Mouse (Mus musculus) liver, postnatal 0 days (tissue): ENCODE data around the gene H2-T3. TPM values are rescaled to one million over a fixed set of nuclear protein-coding genes. Genes with fewer than 3 reads are reported as not detected.
A peak's percentile ranks its signal among the peaks of the same experiment; 100 is the strongest.
"Not testable (repeated sequence)": the region's sequence is repeated elsewhere in the genome, so short reads cannot be mapped to it uniquely, and the experiment has no call there.

ENCODE experiments used
- ATAC-seq: fragments of 200-750 bp; cut with Nextera tagmentation; 2 replicates; pipeline ENCODE4 v1.8.0; 2017; ENCODE audit warnings: mild to moderate bottlenecking, moderate library complexity
- DNase-seq: peaks from one replicate; pipeline ENCODE4 v3.0.0-alpha.2; 2016
- H3K27ac ChIP-seq: fragments of 300-500 bp; sonication (generic); 2 replicates; pipeline ENCODE4 v1.5.1; 2014; ENCODE audit warnings: antibody characterized with exemption, moderate library complexity, mild to moderate bottlenecking, low read depth
- H3K27me3 ChIP-seq: fragments of 300-500 bp; sonication (generic); 2 replicates; pipeline ENCODE4 v1.6.1; 2014; ENCODE audit warnings: low read length, control low read depth, mixed read lengths; ENCODE audit not compliant: insufficient read depth
- H3K36me3 ChIP-seq: fragments of 300-500 bp; sonication (generic); replicated peaks from 2 replicates; pipeline ENCODE4 v1.6.1; 2014; ENCODE audit warnings: mild to moderate bottlenecking, control low read depth, low read length, moderate library complexity, mixed read lengths; ENCODE audit not compliant: insufficient read depth
- H3K4me1 ChIP-seq: fragments of 300-500 bp; sonication (generic); 2 replicates; pipeline ENCODE4 v1.6.1; 2014; ENCODE audit warnings: antibody characterized with exemption, mild to moderate bottlenecking, control low read depth; ENCODE audit not compliant: insufficient read depth
- H3K4me2 ChIP-seq: fragments of 300-500 bp; sonication (generic); 2 replicates; pipeline ENCODE4 v1.6.1; 2014; ENCODE audit warnings: low read depth, mild to moderate bottlenecking, low read length, moderate library complexity, mixed read lengths
- H3K4me3 ChIP-seq: fragments of 300-500 bp; sonication (generic); 2 replicates; pipeline ENCODE4 v1.5.1; 2014; ENCODE audit warnings: low read depth, low read length
- H3K9ac ChIP-seq: fragments of 300-500 bp; sonication (generic); replicated peaks from 2 replicates; pipeline ENCODE4 v1.6.1; 2014; ENCODE audit warnings: mild to moderate bottlenecking, moderate library complexity
- H3K9me3 ChIP-seq: fragments of 300-500 bp; sonication (generic); 2 replicates; pipeline ENCODE4 v1.6.1; 2016; ENCODE audit warnings: mild to moderate bottlenecking, control low read depth, low read length, mixed read lengths
- CTCF ChIP-seq: sonication (generic); IDR thresholded peaks from 2 replicates; pipeline ENCODE4 v1.5.1; 2016; ENCODE audit warnings: antibody characterized with exemption, low read depth
- EP300 ChIP-seq: IDR thresholded peaks from 2 replicates; pipeline ENCODE4 v1.6.1; 2016; ENCODE audit warnings: antibody characterized with exemption, low read depth, mild to moderate bottlenecking
- WGBS: fragments of 180-500 bp; shearing (Covaris S2); extraction: QIAGEN DNeasy Blood & Tissue Kit; methylation state at CpG from one replicate; pipeline ENCODE4 v1.1.7; 2014; ENCODE audit not compliant: insufficient replicate concordance; 5-methylcytosine and 5-hydroxymethylcytosine counted together
- polyA plus RNA-seq: library from polyadenylated mRNA; unstranded; fragments of >200 nt; fragmentation: Nextera tagmentation; extraction: Ambion mirVana; gene quantifications from 2 replicates; pipeline ENCODE4 v1.2.1, GENCODE M21; 2015

Gene H2-T3
- polyA plus RNA-seq: not detected in 2 replicates

DNA sequence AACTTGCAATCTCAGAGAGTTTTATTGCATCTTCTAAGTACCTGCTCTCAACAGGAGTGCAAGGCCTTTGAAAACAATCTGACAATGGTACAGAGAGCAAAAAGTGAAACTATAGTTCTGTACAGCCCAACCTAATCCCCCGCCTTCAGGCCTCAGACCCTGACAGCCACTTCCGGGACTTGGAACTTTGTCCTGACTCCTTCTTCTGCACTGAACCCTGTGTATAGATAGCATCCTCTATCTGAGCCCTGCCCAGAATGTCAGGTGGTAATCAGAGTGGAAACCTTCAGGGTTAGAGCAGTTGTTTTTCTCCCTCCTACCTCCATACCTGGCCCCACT lies at the start of gene H2-T3:
H2-T3 (minus strand) TSS at position 119 of the 339 bp plus-strand sequence.
- no peak for TF ChIP-seq EP300
- TF ChIP-seq CTCF: no peak
- H3K9me3 ChIP-seq: no peaks in the 10 kb centered on the region
- no peaks in the 10 kb centered on the region for H3K4me1 ChIP-seq
- no peaks in the 10 kb centered on the region for H3K36me3 ChIP-seq
- H3K4me3 ChIP-seq: no peak within 1 kb of the TSS
- no peak within 1 kb of the TSS for H3K4me2 ChIP-seq
- no peak for DNase-seq
- H3K27ac ChIP-seq: no peak within 1 kb of the TSS
- H3K9ac ChIP-seq: no peak within 1 kb of the TSS
- peaks cover 20% of the 10 kb centered on the region for H3K27me3 ChIP-seq
- no peak for ATAC-seq
- whole genome bisulfite sequencing: 60% methylated on average over 2 of the region's 2 CpGs

DNA sequence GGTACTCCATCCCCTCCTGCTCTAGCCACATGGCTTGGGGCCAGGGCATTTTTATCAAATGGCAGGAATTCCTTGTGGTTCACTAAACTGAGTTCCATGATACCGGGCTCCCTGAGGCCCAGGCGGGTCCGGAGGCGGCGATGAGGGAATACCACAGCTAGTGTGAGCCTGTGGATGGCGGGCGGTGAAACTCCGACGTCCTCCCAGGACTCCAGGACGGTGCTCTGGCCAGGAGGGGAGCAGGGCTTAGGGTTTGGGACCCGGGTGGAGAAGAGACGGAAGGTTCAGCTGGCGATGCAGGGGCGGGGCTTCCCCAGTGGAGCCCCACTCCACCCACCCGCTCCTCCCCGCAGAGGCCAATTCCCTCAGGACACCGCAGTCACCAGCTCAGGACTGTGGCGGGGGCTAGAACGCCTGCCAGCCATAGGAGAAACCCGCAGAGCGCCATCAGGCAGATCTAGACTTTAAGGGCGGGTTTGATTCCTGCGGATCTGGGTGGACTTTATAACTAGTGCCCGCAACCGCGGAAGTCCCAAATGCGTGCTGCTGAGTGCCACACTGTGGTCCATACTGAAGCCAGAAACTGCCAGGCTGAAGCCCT lies 47.3 kb upstream of the H2-T3 start:
- 6% methylated on average over 27 of the region's 27 CpGs for WGBS
- ATAC-seq (no peak), DNase-seq (no peak)
- H3K4me2 ChIP-seq: peak overlapping the region; percentile 57
- H3K36me3 ChIP-seq: no peaks in the 10 kb centered on the region
- TF ChIP-seq EP300 (no peak), CTCF (no peak)
- H3K27ac ChIP-seq: no peak overlapping the region
- H3K9me3 ChIP-seq: no peaks in the 10 kb centered on the region
- H3K4me3 ChIP-seq: peak overlapping the region; percentile 19; the same call in 1 of the 2 replicates
- peaks cover 3% of the 10 kb centered on the region; the same call in 1 of the 2 replicates for H3K4me1 ChIP-seq
- no peak overlapping the region for H3K9ac ChIP-seq
- H3K27me3 ChIP-seq: peaks cover 26% of the 10 kb centered on the region

- H3K9ac ChIP-seq, ATAC-seq, H3K9me3 ChIP-seq, H3K36me3 ChIP-seq, H3K4me2 ChIP-seq, DNase-seq, H3K27ac ChIP-seq, H3K4me1 ChIP-seq, H3K4me3 ChIP-seq: not testable (repeated sequence)
- peaks cover 30% of the 10 kb centered on the region for H3K27me3 ChIP-seq
- 9% methylated on average over 8 of the region's 9 CpGs for WGBS
These were observed 45.2 kb upstream of the H2-T3 start for GRCm38 (mm10) chr17:36235300-36235699.

DNA sequence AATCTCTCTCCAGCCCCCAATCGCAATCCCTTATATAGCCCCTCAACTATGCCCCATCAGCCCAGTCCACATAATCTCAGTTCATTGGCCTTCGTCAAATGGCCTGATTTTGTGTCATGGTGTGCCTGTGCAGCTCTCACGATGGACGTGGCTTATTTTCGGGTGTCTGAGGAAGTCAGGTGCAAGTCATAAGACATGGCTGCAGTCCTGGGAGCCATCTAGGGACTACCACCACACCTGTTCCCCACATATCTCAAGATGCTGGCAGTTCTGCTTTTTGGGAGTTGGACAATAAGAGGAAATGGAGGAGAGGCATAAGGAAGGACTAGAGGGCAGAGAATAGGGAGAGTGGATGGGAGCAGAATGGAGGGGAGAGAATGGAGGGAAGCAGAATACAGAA lies 43.5 kb upstream of the H2-T3 start:
- H3K4me3 ChIP-seq: no peak overlapping the region
- H3K36me3 ChIP-seq: no peaks in the 10 kb centered on the region
- H3K9me3 ChIP-seq: no peaks in the 10 kb centered on the region
- H3K4me2 ChIP-seq: no peak overlapping the region
- H3K27ac ChIP-seq: no peak overlapping the region
- TF ChIP-seq EP300 (no peak), CTCF (no peak)
- H3K4me1 ChIP-seq: peaks cover 3% of the 10 kb centered on the region; the same call in 1 of the 2 replicates
- DNase-seq (no peak), ATAC-seq (no peak)
- H3K9ac ChIP-seq: no peak overlapping the region
- WGBS: 58% methylated on average over 5 of the region's 5 CpGs
- H3K27me3 ChIP-seq: peaks cover 28% of the 10 kb centered on the region

DNA sequence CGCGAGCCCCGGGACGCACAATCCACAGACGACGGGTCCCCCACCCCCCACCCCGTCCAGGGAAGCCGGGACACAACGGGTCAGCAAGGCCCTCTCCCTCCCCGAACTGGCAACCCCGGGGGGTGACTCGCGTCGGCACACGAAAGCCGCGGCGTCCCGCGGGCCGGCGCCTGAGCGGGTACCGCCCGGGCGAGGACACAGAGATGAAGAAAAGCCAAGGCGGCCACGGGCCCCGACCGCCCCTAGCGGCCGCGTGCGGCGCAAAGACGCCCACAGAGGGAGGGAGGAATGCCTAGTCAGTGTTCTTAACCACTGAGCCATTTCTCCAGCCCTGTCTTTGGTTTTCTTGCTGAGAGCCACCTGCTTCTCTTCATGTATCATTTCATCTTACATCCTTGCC lies 41.2 kb upstream of the H2-T3 start:
- DNase-seq (peak; percentile 99), ATAC-seq (no peak)
- no peaks in the 10 kb centered on the region for H3K36me3 ChIP-seq
- peaks cover 24% of the 10 kb centered on the region for H3K27me3 ChIP-seq
- no peaks in the 10 kb centered on the region for H3K9me3 ChIP-seq
- peak; percentile 70 for TF ChIP-seq CTCF
- TF ChIP-seq EP300: no peak
- no peak overlapping the region for H3K4me2 ChIP-seq
- H3K9ac ChIP-seq: no peak overlapping the region
- no peak overlapping the region for H3K4me3 ChIP-seq
- no peak overlapping the region for H3K27ac ChIP-seq
- 16% methylated on average over 35 of the region's 36 CpGs for WGBS
- no peaks in the 10 kb centered on the region for H3K4me1 ChIP-seq

GRCm38 (mm10) chr17:36229046-36229445 lies 39.0 kb upstream of the H2-T3 start:
- H3K9me3 ChIP-seq: no peaks in the 10 kb centered on the region
- H3K4me2 ChIP-seq: no peak overlapping the region
- H3K36me3 ChIP-seq: no peaks in the 10 kb centered on the region
- H3K4me3 ChIP-seq: no peak overlapping the region
- no peak for DNase-seq
- no peak overlapping the region for H3K27ac ChIP-seq
- WGBS: 9% methylated on average over 5 of the region's 5 CpGs
- H3K4me1 ChIP-seq: no peaks in the 10 kb centered on the region
- H3K27me3 ChIP-seq: peaks cover 34% of the 10 kb centered on the region
- no peak for ATAC-seq
- TF ChIP-seq CTCF: no peak
- no peak for TF ChIP-seq EP300
- H3K9ac ChIP-seq: no peak overlapping the region

DNA sequence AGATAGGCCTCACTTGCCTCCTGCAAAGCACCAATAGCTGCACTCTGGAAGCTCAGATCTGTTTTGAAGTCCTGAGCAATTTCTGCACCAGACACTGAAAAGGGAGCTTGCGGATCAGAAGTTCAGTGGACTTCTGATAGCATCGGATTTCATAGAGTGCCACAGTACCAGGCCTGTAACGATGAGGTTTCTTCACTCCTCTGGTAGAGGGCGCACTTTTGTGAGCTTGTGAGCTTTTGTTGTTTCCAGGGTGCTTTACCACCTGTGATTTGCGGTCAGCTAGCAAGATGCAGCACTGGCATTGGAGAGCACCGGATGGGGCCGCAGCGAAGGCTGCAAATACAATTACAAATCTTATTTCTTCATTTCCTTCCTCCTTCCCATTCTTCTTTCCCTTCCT lies 36.8 kb upstream of the H2-T3 start:
- ATAC-seq (no peak), DNase-seq (no peak)
- TF ChIP-seq CTCF (peak; percentile 44), EP300 (no peak)
- Histone ChIP-seq H3K4me3 (no peak overlapping the region), H3K27ac (no peak overlapping the region), H3K36me3 (no peaks in the 10 kb centered on the region), H3K9ac (no peak overlapping the region), H3K4me1 (no peaks in the 10 kb centered on the region), H3K4me2 (no peak overlapping the region), H3K27me3 (peaks cover 31% of the 10 kb centered on the region), H3K9me3 (no peaks in the 10 kb centered on the region)
- 15% methylated on average over 8 of the region's 8 CpGs for WGBS
